Mouse (Mus musculus) layer of hippocampus, adult 9-10 months (tissue): ENCODE results near the gene Il1f6.
"Not testable (repeated sequence)": the region's sequence is repeated elsewhere in the genome, so short reads cannot be mapped to it uniquely, and the experiment has no call there.

Experiments
- DNase-seq: peaks from one replicate; pipeline ENCODE4 v3.0.0; 2022; ENCODE audit warnings: low spot score

Il1f6 gene

DNA sequence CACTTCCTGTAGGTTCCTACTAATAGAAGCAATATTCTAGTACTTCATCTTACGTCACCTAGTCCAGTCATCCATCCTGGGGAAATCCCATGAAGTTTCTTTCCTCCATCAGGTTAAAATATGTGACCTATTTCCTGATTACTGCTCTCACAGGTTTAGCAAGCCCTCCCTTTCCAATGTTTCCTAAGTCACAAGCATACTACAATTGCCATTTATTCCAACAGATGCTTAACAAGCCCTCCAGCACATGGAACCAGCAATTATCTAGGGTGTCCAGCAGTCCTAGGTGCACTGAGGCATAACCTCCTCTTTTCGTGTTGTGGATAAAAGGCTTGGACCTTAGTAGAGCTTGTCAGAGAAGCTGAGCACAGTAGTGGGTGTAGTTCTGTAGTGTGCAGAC lies at the start of gene Il1f6:
TSS of gene Il1f6 (plus strand) at position 301 of the 400 bp plus-strand sequence.
- no peak for DNase-seq

DNA sequence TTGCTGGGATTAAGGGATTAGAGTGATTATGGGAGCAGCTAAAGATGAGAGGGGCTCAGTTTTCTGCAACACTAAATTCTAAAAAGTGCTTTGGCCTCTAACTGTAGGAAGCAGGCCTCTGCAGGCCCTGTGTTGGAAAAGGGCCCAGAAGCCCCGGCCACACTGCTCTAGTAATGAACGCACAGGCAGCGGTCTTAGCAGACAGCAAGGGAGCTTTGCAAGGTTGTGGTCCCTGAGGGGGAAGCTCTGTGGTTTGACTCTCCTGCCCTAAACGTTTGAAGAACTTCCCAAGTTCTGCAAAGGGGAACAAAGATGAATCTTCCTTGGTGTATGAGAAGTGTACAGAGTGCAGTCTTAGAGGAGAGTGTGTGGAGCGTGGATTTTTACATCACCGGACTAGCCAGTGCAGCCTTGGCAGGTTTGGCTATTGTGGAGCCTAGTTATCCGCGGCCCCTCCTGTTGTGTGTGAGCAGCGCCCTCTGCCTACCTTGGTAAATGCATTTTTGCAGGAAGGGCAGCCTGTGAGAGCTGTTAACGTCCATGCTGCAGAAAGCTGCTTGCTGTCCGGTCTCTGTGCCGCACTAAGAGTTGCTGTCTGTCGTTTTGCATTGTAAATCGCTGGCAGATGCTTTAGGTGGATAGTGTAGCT lies 33.4 kb upstream of the Il1f6 start:
- DNase-seq: peak; percentile 2

- DNase-seq: not testable (repeated sequence)
These were observed 32.6 kb upstream of the Il1f6 start for GRCm38 (mm10) chr2:24182423-24183147.

DNA sequence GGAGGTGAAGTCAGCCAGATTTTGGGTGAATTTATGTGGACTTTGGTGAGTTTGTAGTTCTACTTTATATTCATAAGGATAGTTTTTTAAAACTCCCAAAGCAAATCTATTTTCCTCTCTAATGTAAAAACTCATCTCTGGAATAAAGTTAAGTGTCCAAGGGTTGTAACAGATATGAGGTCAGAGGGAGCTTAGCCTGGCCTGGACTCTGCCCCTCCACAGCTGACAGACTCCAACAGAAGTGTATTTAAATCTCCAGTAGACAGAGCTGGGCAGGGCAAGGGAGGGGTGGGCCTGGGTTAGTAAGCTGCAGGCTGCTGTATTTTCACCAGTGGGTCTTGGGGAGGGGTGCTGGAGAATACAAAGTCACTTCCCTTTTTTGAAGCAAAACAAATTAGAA lies 31.1 kb upstream of the Il1f6 start:
- not testable (repeated sequence) for DNase-seq

DNA sequence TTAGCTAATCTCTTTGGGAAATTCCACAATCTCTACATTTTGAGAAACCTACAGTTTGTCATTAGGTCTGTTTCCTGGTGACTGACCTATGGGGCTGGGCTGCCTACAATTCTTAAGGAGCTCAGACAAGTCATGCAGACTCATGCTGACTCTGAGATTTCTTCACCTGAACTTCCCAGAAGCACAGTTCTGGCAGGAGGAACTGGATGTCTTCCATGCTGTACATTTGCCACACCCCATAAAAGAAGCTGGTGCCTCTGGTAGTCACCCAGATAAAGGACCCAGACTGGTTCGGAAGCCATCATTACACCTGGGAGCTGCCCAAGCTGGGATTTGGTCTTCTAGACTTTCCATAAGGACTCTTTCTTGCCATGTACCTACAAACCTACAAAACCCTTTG lies 29.0 kb upstream of the Il1f6 start, which contains the start of gene Il1f9:
TSS of gene Il1f9 (plus strand) at position 301 of the 400 bp plus-strand sequence.
- no peak for DNase-seq

GRCm38 (mm10) chr2:24187585-24187984 lies 27.6 kb upstream of the Il1f6 start:
- DNase-seq: no peak

- DNase-seq: no peak
These were observed 27.0 kb upstream of the Il1f6 start for GRCm38 (mm10) chr2:24188189-24188588.

DNA sequence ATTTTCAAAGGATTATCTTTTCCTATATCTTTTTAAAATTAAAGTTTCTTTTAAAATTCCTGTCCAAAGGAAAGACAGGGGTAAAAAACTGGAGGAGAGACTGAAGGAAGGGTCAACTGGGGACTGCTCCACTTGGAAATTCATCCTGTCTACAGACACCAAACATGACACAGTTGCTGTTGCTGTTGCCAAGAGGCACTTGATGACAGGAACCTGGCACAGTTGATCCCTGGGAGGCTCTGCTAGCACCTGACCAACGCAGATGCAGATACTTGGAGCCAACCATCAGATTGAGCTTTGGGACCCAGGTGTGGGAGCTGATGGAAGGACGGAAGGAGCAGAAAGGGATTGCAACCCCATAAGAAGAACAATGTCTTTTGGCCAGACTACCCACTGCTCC lies 12.0 kb downstream of the Il1f6 start:
- DNase-seq: no peak

GRCm38 (mm10) chr2:24267503-24267902 lies 52.3 kb downstream of the Il1f6 start:
- no peak for DNase-seq

DNA sequence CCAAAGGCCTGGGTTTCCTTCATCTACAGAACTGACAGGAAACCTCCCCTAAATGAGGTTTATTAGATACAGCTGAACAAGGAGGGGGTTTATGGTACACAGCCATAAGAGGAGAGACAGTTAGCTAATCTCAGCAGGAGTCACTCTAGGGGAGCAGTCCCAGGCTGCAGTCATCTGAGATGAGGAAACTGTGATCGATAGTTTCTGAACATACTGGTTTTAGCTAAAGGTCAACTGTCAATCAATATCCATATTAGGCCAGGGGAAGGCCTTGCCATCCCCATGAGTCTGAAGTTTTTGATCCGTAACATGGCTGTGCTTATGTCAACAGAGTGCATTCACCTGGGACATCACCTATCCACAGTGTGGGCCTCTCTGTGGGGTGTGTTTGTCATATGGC lies 58.4 kb downstream of the Il1f6 start:
- DNase-seq: no peak

DNA sequence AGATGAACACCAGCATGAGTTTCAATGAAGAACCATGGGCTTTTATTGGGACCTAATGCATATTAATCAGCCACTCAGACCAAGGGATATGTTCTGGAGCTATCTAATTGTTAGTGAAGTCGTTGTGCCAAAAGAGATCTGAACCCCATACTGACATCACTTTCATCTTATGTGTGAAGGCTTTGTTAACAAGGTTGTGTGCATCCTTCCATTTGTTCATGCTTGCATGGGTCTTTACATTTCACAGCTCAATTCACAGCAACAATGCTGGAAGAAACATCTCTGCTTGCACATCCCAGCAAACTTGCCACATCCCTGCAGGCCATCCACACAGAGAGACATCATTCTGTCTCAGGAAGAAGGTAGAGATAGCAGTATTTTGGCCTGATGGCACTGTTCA lies 59.9 kb downstream of the Il1f6 start:
- DNase-seq: no peak
